Mouse (Mus musculus): ENCODE measurements around the gene Fbxo28.
"Not testable (repeated sequence)": the region's sequence is repeated elsewhere in the genome, so short reads cannot be mapped to it uniquely, and the experiment has no call there.

Gene Fbxo28

DNA sequence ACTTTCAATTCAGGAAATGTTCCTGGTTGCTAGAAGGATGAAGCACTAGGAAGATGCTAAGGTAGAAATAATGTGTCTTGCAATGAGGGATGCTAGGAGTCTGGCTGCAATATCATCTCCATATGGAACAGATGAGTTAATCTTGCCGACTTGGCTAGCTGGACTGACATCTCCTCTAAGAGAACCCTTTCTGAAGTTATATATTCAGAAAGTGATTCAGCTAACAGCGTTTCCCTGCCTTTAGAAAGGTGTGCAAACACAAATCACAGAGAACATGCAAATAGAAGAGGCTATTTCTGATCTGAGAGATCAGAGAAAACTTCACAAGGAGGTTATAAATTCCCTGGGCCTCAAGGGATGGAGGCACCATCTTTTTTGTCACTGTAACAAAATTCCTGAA is 4.4 kb upstream of the Fbxo28 start:
- in situ Hi-C loops (cut with MboI, MseI): no loop called here

DNA sequence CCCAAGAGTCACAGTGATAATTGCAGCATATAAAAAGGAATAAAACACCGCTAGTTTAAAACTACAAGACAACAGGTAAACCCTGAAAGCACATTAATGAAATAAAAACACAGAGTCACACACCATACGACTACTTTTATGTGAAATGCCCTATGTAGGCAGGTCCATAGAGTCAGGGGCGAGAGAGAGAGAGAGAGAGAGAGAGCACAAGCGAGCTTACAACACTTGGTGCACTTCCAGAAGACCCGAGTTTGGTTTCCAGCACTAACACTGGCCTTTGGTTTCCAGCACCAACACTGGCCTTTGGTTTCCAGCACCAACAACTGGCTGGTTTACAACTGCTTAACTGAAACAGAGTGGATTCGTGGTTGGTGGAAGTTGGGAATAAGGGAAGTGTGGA is 564 bp upstream of the Fbxo28 start:
- in situ Hi-C loops (cut with MboI, MseI): no loop called here

DNA sequence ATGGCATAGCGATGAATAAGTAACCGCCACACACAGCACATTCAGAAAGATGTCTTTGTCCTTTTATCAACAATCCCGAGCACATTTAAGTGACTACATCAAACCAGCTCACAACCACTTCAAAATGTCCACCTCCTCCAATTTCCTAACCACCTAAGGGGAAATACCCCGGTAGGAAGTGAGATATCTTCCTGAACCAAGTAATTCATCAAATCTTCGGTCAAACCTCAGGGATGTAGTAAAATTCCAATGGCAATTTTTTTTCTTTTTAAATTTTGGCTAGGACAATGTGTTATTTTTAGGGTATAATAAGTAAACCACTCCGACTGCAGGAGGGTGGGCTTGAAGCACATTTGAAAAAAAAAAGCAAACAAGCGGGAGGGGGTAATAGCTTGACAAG is 1.1 kb downstream of the Fbxo28 start:
- in situ Hi-C loops (cut with MboI, MseI): no loop called here

DNA sequence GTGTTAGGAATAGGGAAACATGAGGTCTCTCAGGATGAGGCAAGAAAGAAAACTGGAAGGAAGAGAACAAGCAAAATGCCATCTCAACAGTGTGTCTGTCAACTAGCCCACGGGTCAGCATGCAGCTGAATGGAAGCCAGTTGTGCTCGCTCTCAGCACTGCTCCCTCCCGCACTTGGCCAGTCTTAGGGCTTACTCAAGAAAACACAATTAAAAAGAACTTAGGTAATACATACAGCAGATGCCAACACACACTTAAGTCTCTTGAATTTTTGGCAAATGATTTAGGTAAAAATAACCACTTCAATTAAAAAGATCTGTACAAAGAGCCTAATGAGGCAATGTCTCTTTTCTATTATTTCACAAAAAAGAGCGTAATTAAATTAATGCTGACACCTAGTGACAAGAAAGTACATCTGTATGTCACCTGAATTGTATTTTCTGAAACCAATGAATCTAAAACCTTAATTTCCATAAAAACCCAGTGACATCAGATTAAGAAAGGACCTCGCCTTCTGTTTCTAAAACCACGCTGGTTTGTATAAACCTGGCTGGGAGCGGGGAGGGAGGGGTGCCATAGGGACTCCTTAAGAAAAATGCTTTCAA is 2.4 kb downstream of the Fbxo28 start:
- in situ Hi-C loops (cut with MboI, MseI): no loop called here

DNA sequence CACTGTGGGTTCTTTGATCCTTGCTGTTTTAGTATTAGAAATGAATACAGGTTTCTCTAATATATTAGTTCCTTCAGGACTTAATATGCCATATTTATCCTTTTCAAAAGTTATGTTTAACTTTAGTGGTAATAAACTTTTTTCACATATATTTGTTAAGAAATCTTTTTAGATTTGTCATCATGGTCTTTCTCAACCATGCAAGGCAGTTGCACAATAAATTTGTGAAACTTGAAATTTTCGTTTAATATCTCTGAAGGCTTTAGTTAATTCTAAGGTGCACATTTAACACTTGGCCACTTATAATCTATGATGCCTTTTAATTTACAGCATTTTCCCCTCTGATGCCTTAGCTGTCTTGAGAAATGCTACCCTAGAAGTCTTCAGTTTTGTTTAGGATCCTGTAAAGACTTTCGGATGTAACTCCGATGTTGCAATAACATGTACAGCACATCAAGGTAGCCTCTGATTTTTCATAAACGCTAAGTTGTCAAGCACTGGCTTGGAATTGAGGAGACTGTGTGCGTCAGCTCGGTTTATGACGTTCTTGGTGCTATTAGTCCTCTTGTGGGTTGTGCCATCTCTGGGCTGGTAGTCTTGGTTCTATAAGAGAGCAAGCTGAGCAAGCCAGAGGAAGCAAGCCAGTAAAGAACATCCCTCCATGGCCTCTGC is 7.5 kb downstream of the Fbxo28 start:
- in situ Hi-C loops (cut with MboI, MseI): no loop called here

DNA sequence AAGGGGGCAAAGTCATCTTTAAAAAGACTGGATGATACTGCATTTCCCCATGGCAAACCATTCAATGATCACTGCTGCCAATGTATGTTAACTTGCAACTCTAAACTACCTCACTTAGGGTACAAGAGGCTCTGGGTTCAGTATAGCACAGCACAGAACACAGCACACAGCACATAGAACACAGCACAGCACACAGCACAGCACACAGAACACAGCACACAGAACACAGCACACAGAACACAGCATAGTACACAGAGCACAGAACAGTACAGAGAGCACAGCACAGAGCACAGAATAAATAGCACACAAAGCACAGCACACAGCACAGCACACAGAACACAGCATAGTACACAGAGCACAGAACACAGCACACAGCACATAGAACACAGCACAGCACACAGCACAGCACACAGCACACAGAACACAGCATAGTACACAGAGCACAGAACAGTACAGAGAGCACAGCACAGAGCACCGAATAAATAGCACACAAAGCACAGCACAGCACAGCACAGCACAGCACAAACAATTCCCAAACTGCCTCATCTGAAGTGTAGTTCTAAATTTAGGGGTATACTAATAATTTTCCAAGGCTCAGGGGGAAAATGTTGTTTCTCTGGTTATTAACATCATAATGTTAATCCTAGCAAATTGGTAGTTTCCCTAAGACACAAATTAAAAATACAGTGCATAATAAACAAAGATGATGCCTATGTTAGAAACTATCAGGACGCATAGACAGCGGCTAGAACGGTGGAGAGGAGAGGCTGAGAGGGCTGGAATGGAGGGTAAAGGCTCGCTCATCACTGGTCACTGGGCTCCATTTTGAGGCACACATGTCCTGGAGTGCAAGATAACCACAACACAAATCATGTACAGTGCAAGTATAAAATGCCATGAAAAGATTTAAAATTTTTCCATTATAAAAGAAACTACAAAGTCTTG is 9.1 kb downstream of the Fbxo28 start:
- in situ Hi-C loops (cut with MboI, MseI): no loop called here

DNA sequence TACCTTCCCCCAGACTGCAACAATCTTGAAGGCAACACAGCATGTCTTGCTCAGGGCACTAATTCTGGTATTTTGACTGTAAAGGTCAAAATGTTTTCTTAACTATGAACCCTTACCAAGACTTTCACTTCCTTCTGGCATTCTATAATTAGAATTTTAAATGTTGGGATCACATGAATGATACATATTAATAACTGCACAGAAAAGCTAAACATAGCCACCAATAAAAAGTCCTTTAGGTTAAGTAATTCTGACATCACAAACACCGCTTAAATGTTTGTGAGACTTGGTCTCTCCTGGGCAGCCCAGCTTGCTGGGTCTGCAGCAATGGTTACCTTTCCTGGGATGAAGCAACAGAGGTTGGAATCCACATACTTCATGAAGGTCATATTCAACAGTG is 15.5 kb downstream of the Fbxo28 start:
- in situ Hi-C loops (cut with MboI, MseI): no loop called here

DNA sequence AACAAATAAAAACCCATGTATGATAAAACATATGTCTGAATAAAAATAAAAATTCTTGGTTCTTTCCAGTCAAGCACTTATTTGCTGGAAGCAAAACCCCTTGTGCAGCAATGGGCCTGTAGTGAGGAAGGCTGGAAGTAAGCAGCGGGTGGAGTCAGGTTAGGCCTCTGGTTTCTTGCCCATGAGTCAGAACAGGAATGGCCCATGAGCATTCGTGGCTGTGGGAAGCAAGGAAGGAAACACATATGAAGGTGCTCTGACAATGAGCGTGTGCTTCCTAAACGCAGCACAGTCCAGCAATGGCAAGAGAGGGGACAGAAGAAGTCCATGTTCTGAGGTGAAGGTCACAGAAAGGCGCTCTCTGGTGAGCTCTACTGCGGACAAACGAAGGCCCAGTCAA is 16.9 kb downstream of the Fbxo28 start:
- in situ Hi-C loops (cut with MboI, MseI): no loop called here

DNA sequence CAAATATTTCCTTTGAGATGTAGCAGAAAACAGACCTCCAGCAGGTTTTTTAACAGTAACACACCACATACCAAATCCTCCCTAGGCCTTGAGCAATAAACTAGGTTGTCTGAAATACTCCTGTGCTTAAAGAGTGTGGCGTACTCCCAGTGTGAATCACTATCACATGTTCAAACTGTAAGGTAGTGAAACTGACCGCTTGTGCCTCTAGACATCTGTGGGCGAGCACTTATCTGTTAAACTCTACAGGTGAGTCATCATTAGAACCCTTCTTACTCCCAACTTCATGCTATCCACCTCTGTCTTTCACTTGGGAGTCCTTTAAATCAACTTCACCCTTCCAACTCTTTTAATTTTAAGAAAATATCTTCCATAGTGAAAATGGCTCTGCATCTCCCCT is 18.3 kb downstream of the Fbxo28 start:
- in situ Hi-C loops (cut with MboI, MseI): no loop called here

DNA sequence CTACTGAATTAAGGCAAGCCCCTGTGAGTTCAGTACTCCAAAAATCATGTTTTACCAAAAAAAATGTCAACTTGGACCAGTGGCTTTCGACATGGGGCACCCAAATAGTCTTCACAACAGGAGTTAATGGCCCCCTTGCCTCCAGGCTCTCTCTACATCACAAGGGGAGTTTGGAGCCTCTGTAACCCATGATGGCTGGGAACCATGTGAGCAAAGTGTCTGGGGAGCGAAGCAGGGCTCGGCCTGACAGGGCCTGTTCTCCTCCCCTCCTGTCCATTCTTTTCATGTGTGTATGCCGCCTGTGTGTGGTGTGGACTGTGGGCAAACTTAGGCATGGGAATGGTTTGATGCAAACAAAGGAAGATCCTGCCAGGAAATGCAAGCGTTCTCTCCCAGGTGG is 27.2 kb downstream of the Fbxo28 start:
- in situ Hi-C loops (cut with MboI, MseI): no loop called here

DNA sequence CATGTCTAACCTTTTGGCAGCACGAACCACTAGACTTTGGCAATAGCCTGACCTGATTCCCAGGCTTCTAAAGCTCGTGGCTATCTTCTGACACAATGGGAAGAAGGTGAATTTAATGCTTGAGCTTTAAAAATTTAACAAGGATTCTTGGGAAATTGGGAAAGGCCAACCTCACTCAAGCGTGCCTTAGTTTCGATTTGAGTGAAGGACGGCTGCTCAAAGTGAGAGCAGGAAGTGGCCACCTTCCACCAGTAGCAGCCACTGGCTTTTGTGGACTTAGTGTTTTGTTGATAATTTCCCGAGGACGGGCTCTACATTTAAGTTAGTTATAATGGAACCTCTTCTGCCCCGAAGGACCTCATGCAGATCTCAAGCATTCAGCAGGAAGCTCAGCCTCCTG is 28.2 kb downstream of the Fbxo28 start:
- in situ Hi-C loops (cut with MboI, MseI): no loop called here

DNA sequence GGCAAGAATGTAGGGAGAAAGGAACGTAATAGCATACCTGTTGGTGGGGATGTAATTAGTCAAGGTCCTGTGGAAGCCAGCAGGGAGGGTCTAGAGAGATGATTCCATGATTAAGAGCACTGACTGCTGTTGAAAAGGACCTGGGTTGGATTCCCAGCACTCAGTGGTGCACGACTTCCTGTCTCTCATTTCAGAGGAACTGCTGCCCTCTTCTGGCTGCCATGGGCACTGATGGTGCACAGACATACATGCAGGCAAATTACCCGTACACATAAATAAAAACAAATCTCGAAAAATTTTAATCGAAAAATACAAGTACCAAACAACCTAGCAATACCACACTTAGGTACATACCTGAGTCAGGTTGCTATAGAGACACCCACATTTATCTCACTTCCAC is 30.1 kb downstream of the Fbxo28 start:
- in situ Hi-C loops (cut with MboI, MseI): no loop called here

DNA sequence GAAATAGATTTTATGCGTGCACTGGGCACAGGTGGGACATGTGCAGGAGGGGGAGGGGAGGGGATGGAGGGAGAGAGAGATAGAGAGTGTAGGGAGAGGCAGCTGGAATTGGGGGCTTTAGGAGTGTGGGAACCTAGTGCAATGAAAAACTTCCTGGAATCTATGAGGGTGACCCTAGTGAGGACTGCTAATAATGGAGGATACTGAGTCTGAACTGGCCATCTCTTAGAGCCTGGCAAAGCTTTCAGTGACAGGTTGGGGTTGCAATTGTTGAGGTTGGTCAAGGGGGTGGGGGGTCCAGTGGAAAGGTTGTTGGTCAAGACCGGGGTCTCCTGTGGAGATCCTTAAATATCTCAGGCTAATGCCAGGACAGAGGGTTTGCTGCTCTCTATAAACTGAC is 31.1 kb downstream of the Fbxo28 start:
- in situ Hi-C loops (cut with MboI, MseI): no loop called here

DNA sequence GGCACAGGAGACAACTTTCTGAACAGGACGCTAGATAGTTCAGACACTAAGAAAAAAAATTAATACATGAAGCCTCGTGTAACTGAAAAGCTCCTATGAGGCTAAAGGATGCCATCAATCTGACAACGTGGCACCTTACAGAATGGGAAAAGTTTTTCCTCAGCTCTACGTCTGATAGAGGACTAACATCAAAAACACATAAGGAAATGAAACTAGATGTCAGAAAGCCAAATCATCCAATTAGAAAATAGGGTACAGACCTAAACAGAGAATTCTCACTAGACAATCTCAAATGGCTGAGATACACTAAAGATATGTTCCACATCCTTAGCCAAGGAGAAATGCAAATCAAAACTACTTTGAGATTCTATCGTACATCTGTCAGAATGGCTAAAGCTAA is 32.0 kb downstream of the Fbxo28 start:
- in situ Hi-C loops (cut with MboI, MseI): loop anchor here in 1 of 2 experiments (10.0 kb wide), 1 partner anchor 155 kb away; no protein-coding TSS in a partner anchor

DNA sequence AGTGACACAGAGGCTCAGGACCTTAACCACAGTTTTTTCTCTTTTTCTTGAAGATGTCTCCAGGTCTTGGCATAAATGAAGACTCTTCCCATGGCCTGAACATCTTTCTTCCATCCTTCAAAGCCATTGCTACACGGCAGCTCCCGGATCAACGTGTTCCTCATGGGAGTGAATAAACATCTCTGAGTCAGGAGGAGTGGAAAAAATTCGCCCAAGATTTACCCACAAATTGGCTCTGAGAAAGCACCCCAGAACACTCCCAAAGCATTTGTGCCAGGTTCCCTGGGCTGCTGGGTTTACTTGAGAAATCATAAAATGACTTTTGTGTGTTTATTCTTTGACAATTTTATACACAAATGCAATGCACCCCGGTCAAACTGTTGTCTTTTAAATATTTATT is 38.5 kb downstream of the Fbxo28 start:
- in situ Hi-C loops (cut with MboI, MseI): loop anchor here in 1 of 2 experiments (10.0 kb wide), 1 partner anchor 148 kb away; no protein-coding TSS in a partner anchor

DNA sequence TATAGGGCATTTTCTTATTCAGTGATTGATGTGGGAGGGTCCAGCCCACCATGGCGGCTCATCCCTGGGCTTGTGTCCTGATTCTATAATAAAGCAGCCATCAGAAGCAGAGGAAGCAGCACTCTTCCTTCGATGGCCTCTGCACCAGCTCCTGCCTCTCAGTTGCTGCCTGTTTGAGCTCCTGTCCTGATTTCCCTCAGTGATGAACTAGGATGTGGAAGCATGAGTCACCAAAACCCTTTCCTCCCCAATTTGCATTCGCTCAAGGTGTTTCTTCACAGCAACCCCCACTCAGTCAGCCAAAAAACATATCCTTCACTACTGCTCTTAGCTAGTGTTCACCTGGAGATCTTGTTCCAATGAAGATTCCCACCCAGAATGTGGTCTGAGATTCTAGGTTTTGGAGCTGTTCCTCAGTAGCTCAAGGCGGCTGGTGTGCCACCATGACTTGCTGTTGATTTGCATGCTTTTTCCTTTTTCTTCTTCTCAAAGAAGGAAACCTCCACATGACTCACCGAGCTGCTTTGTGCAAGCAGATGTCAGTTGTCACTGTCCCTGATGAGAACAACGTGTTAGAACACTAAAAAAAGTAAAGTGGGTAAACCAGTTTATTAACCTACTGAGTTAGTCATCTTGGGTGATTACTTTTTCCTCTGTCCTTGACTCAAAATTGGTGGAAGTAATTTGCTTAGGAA is 39.1 kb downstream of the Fbxo28 start:
- in situ Hi-C loops (cut with MboI, MseI): loop anchor here in 1 of 2 experiments (10.0 kb wide), 1 partner anchor 148 kb away; no protein-coding TSS in a partner anchor

DNA sequence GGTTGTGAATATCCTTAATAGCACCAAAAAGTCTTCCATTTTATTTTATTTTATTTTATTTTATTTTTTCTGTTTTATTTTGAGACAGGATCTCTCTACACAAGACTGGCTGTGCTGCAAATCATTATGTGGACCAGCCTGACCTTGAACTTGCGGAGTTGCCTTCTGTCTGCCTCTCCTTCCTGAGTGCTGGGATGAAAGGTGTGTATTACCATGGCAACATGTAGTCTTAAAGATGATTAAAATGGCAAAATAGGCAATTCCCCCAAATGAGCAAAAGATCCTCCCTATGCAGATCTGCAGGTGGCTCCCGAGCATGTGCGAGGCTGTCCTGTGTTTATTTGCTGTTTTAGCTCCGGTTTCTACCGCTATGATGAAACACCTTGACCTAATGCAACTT is 43.6 kb downstream of the Fbxo28 start:
- in situ Hi-C loops (cut with MboI, MseI): no loop called here

DNA sequence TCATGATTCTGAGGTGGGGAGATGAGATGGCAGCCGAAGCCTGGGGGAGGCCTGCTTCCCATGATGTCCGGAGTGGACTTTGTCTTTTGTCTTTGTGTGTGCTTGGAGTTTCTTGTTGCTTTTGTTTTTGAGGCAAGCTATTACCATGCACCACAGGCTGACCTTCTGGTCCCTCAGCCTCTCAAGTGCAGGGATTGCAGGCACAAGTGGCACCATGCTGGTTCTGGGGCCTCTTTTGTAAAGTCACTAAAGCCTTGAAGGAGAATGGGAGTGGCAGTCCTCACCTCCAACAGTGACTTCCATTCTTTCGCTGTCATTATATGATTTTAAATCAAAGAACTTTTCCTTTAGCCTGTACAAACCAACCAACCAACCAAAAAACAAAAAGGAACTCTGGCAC is 44.2 kb downstream of the Fbxo28 start:
- in situ Hi-C loops (cut with MboI, MseI): no loop called here

DNA sequence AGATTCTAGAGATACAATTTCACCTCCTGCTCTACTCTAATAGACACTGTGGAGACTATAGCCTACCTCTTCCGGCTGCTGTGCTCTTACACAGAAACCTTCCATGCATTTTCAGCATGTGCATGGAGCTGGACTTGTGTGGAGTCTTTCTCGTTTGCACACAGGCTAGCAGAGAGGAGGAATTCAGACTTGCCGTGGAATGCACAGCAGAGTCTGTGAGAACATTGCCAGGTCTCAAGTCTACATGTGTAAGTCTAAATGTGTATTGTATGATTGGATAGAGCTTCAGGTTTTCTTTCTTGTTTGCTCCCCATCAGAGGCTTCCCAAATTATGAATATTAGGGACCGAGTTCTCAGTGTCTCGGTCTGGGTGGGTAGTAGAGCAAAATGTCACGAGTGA is 44.6 kb downstream of the Fbxo28 start:
- in situ Hi-C loops (cut with MboI, MseI): no loop called here

DNA sequence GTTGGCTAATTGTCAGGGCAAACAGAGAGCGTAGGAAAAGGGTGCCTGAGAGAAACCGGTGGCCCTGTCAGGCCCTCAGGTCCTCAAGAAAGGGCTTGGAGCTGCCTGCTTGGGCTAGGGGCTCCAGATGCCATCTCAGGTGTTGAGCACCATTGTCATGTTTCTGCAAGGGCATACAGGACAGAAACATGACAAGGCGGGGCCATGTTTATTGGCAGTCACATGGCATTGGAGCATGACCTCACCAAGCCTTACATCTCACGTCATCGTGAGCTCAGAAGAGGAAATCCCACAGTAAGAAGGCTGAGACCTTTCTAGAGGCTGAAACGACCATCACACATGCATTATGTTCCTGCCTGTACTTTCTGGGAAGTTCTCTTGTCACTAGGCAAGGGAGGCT is 45.3 kb downstream of the Fbxo28 start:
- in situ Hi-C loops (cut with MboI, MseI): no loop called here

DNA sequence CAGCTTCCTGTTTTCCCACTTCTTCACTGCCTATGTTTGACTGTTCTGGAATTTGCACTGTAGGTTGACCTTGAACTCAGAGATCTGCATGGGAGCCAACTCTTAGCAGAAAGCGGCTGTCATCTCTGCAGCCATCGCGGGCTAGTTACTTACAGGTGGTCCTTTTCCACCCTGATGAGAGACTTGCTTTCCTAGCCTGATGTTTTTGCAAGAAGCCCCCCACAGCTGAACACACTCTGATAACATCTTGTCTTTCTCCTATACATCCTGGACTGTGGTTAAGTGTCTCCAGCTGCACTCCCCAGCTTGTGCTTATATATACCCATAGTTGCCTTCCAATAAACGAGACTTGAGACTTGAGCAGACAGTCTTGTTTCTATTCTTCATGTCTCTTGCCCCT is 49.1 kb downstream of the Fbxo28 start:
- in situ Hi-C loops (cut with MboI, MseI): no loop called here

DNA sequence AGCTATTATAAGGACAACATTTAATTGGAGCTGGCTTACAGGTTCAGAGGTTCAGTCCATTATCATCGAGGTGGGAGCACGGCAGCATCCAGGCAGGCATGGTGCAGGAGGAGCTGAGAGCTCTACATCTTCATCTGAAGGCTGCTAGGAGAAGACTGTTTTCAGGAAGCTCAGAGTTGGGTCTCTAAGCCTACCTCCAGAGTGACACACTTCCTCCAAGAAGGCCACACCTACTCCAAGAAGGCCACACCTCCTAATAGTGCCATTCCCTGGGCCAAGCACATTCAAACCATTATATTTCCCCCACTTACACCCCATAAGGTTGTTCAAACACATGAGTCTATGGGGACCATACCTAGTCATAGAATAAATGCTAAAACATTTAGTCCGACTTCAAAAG is 50.7 kb downstream of the Fbxo28 start:
- in situ Hi-C loops (cut with MboI, MseI): not testable (repeated sequence)

Measured in T-helper 17 cell (primary cell).